Mouse (Mus musculus): ENCODE results near the gene Pcyt2.

Pcyt2 gene

DNA sequence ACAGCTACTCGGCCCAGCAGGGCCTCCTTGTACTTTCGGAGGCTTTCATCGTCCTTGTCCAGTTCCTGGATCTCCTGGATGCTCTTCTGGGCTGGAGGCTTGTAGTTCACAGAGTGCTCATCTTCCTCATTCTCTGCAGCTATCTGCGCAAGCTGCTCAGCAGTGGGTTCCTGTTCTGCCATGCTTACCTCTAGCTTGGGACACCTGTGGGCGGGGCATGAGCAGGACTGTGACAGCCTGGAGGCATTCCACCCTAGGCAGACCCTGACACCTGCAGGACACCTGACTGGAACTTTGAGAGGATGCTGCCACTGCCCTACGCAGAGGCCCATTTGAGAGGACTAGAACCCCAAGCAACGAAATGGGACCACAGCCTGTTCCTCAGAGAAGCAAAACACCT is 37.5 kb downstream of the Pcyt2 start:
- DNase-seq: peak; percentile 39 to 41

DNA sequence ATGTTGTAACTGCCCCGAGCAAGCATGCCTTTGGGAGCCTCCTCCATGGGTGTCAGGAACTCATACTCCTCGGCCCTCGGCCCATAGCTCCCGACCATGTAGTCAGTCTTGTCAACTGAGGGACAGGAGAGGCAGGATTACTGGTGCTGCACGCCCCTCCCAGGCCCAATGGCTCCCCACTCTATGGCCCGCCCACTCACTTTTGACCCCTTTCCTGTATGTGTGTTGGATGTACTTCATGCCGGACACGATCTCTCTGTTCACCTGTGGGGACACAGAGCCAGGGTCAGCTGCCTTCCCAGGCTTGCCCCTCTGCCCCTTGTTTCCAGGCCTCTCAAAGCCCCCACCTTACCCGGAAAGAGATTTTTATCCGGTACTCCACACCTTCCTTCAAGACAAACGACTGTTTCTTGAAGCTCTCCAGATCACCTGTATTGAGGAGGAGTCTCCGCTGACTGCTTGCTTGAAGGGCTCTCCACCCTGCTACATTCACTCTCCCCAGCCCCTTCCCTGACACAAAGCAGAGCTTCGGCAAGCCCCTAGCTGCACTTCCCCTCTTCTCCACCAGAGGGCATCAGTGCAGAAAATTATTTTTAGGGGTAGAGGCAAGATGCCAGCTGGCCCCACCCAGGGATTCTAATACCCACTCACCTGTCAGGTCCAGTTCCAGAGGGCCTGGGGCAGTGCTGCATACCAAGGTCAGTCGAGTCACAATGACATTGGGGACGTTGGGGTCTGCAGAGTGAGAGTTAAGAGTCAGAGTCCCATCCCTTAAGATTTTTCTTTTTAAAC is 38.2 kb downstream of the Pcyt2 start:
- DNase-seq: peak; percentile 89 to 93

DNA sequence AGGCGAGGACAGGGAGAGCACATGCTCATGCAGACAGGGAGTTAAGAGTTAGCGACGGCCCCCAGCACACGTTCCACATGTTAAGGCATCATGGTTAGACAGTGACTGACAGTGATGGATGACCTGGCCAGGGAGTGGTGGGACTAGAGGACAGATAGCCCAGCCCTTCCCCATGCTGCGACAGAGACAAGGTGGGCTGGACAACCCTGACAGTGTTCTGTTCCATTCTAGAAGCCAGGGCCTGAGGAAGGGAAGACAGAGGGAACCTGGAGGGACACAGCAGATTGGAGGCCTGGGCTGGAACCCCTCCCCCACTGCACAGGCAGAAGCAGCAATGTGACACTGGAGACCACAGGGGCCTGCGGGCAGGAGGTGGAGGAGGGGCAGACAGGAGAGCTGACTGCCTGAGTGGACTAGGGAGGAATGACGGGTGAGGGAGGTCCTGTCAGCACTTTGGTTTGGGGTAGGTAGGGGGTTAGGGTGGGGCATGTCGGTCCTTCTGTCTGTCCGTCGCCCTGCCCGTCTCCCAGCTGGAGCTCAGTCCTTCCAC is 39.0 kb downstream of the Pcyt2 start:
- DNase-seq: peak; percentile 22 to 42

DNA sequence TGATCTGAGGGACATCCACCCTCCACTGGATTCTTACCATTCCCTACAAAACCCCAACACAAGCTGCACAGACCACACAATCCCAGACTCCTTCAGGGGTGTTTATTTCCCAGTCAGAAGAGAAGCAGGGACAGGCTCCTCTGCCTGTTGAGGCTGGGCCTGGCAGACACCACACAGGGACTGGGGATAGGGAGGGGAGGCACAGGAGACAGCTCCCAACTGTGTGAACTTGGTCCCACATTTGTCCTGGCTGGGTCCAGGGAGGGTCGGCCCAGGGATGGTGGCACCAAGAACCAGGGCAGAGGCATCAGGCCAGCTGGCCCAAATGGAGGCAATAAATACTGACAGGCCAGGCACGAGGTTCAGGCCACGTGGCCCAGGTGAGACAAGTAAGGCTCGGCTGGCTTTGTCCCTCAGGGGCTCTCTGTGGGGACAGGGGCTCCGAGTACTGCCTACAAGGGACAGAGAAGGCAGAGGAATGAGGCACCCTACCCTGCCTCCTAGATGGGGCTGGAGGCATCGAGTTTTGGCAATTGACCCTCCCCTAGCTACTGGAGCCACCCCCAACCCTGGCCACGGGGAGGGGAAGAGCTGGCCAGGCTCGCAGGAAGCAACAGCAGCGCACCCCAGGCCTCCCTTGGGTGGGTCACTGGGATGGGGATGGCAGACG is 39.6 kb downstream of the Pcyt2 start:
- peak; percentile 25 to 26 for DNase-seq

DNA sequence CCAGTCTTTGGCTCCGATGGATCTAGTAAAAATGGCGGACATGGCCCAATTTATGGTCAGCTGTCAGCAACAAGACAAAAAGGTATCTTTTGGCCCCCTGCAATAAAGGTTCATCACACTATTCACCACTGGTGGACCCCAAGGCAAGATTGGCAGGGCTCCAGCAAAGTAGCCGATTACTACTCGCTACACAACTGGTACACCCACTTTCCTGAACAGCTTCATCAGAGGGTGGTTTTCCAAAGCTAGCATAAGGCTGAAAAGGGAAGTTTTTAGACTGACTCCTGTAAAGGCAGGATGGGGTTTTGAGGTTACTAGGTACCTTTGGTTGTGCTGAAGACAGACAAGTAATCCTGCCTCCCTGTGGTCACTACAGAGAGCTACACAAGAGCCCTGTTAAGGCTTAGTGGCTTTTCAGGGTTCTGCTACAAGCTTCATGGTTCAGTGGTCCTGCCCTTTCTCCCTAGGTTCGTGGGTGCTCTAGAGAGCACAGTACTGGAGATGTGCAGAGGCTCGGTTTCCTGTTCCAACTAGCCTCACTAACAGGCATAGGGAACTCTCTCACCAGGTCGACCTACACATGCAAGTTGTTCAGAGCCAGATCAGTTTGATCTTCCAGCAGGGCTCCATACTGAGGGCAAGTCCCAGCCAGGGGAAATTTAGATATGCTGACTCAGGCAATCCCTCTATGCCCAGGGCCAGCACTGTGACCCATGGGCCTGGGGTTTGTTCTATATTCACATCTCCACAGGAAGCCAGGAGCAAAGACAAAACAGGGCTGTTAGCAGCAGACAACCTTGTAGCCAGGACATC is 40.3 kb downstream of the Pcyt2 start:
- peak; percentile 42 to 63 for DNase-seq

DNA sequence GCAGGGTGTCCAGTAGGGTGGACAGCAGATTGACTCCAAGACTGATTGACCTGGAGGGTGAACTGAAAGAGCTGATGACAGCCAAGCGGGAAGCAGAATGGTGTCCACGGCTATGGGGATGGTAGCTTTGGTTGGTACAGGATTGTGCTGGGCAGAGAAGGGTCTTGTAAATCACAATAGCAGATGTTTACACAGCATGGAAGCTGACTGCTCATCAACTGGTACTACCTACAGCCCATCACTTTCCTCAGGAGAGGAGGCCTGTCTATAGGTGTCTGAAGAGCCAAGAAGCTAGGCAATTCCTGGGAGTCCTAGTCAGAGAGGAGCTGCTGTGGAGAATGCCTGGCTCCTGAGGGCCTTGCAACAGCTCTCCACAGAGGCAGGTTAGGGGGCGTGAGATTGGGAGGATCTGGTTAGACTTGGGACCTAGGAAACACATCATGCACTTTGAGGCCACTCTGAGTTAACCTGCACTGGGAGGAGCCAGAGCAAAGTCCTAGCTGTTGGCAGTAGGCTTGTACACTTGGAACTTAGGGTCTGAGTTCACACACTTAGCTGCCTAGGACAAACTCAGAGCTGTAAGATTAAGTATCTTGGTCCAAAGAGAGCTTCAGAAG is 41.3 kb downstream of the Pcyt2 start:
- DNase-seq: no peak

DNA sequence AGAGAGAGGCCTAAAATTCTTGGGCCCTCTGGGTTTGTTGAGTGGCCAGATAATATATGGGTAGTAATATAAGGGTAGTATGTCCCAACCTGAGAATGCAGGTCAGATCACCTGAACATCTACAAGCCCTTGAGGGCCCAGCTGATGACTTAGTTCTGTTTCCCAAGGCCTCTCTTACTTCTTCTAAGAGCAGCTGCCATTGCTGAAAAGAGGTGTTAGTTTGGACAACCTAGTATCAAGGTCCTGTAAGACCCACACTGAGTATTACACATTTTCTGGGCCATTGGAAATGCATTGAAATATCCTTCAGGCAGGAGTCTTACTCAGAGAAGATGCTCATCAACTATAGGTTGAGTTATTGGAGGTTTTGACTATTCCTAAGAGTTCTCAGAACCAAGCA is 41.8 kb downstream of the Pcyt2 start:
- DNase-seq: no peak

DNA sequence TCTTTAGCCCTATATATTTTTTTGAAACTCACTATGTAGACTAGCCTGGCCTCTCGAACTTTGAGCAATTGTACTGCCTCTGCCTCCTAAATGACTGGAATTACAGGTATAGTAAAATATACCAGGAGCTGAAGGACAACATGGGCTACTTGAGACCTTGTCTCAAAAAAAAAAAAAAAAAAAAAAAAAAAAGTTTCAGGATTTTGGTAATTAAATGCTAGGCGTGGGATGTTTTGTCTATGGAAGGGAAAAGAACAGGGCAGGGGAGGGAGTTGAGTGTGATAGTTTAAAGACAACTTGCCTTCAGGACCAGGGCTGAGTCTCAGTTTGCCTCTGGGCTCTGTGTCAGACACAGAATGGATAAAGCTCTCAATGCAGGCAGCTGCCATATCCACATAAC is 42.7 kb downstream of the Pcyt2 start:
- no peak for DNase-seq

DNA sequence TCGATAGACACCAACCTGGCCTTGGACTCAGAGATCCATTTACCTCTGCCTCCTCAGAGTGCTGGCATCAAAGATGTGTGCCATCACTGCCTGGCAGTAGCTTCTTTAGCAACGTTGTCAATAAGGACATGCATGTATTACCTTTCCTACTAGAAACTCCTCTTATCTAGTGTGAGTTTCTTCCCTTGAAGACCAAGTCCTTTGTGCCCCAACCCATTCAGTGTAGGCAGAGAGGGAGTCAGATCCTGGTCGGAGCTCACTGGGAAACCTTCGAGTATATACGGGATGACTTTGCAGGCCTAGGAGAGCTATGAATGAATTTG is 43.5 kb downstream of the Pcyt2 start:
- no peak for DNase-seq

DNA sequence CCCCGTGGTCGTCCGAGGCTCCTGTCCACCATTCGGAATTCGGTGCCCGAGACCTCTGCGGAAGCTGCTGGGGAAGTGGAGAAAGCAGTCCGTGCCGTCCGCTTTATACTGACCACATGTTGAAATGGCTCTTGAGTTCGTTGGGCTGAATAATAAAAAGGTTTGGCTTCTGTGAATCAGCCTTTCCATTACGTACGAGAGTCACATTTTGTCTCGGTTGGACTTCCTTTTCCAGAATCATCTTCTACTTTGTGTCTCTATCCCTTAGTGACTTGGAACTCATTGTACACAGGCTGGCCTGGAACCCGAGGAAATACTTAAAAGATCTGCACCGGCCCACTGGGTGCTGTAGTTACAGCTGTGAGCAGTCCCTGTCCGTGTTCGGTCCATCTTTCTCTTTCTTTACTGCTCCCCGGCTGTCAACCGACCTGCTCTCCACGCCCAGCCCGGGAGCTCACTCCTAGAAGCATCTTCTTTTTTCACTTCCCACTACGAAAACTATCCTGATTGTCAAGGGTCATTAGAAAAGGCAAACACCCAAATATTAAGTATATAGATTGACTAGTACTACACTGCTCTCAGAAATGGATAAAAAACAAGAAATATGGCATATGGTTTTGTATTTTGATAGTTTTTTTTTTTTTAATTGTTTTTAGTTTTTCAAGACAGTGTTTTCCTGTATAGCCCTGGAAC is 44.0 kb downstream of the Pcyt2 start:
- DNase-seq: no peak

DNA sequence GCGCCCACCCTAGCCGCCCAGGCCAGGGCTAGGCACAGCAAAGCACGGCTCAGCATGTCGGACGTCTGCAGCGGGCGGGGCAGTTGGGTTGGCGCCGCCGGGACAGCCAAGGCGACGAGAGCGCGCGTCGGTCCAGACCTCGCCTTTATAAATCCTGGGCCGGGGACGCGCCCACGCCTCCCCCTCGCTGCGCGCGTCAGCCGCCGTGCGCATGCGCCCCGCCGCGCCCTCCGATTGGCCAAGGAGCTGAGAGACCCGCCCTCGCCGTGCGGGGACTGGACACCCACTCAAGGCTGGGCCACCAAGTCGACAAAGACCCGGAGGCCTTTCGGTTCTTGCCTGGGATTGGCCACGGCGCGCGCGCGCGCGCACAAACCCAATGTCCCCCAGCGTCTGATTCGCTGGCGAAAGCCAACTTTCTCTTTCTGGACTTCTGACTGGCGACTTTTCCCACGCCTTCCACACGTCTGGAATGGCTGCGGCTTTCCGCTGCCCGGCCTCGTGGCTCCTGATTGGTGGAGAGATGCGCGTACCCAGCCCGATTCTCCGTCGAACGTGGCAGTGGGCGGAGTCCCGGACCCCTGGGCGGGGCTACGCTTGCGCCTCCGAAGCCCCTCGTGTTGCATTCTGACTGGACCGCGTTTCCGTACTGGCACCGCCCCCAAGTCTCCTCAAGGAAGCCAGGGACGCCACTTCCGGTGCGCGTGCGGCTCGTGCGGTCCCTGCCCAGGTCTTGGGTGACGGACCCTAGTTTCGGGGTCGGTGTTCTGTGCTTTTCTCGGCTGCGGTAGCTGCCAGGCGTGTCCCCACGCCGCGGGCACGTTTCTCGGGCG is 44.8 kb downstream of the Pcyt2 start, which contains the start of gene P4hb:
Gene P4hb (minus strand): TSS at position 502 of the 833 bp plus-strand sequence.
- peak; percentile 100 for DNase-seq

DNA sequence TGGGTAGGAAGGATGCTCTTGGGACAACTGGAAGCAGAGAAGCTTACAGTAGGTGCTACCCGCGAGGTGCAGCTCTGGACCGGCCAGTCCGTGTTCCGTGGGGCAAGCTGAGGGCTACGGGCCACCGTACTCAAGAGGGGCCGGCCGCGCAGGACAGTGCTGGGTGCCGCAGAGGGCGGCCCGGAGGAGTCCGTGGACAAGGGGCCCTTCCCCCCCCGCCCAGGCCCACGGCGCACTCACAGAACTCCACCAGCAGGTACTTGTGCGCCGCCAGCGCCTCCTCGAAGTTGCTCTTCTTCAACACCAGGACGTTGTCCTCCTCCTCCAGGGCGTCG is 45.4 kb downstream of the Pcyt2 start:
- DNase-seq: peak in 1 of 2 experiments; percentile 41

DNA sequence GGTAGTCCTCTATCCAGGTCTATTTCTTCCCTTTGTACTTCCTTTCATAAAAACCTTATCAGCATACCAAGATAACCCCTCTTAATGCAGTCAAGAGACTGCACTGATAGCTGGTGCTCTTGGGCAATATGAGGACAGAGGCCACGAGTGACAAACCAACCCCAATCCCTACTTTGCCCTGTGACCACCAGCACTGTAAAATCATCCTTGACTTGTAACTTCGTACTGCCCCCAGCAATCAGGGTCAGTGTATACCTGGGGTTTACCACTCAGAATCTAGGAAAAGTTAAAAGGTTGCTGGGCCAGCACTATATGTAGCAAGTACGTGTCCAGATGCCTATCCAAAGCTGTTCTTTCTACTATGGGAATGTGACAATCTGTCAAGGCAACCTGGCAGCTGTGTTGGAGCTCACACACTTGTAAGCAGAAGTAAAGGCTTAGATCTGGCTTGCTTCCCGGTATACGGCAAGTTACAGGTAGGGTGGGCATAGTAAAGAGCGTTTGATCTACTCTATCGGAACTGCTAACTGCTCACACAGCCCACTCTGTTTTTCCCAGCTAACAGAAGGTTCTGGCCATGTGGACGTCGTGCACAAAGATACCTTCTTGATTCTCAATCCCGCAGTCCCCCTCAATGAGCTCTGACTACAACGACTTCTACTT is 45.9 kb downstream of the Pcyt2 start:
- DNase-seq: no peak

DNA sequence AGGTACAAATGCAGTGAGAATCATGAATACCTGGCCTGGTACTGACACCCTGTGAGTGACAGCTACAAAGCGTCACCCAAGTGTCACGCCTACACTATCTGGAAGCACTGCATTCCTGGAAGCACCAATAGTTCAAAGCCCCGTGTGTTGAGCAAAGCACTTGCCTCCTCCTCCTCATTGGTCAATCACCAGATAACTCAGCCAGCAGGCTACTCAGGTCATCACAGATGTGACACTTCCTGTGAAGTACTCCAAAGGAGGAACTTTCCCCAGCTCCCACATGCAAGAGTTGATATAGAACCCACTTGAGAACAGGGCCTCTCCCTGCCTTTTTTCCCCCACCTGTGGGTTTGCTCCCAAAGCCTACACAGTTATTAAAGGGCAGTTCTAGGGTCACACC is 46.6 kb downstream of the Pcyt2 start:
- no peak for DNase-seq

DNA sequence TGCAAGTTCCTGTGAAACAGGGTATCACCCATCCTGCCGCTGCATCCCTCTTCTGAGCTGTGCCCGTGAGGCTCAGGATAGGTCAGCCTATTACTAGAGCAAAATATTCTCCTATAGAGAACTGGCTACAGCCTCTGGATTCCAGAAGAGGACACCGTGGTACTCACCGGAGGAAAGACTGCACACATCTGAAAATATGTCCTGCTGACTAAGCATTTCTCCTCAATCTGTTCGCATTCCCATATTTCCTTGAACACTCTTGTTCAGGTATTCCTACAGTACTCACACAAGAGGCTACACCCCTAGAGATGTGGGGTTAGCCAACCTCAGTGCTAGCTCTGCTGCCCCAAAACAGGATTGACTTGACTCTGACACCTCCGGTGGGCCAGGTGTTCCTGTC is 49.4 kb downstream of the Pcyt2 start:
- no peak for DNase-seq

DNA sequence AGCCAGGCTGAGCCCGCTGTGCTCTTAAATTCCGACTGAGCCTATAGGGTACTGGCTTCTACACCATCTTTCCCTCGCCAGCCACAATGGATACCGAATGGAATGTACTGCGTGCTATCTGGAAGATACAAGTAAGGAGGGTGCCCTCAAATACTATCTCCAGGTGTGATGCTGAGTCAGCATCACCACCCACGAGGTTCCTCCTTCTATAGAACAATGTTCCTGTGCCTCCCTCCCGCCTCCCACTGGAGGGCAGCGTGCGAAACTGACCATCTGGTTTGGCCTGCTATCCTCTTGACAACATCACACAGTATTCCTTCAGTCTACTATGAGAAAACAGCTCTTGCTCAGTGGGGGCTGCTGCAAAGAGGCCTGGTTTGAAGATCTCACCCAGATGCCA is 52.6 kb downstream of the Pcyt2 start:
- no peak for DNase-seq

DNA sequence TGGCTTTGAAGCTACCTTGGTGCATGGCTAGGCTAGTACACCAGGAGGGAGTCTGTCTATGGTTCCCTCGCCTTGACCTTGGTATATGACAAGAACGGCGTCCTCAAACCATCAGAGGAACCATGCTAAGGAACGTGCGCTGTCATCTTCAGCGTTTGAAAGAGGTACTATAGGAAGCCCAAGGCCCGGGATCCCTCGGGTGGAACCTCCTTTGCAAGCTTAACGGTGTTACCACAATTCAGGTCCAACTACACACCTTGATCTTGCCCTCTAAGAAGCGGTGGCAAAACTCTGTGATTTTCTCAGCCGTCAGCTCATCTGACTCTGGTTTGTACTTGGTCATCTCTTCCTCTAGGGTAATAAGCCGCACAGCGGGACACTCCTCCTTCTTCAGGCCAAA is 54.8 kb downstream of the Pcyt2 start:
- DNase-seq: no peak

DNA sequence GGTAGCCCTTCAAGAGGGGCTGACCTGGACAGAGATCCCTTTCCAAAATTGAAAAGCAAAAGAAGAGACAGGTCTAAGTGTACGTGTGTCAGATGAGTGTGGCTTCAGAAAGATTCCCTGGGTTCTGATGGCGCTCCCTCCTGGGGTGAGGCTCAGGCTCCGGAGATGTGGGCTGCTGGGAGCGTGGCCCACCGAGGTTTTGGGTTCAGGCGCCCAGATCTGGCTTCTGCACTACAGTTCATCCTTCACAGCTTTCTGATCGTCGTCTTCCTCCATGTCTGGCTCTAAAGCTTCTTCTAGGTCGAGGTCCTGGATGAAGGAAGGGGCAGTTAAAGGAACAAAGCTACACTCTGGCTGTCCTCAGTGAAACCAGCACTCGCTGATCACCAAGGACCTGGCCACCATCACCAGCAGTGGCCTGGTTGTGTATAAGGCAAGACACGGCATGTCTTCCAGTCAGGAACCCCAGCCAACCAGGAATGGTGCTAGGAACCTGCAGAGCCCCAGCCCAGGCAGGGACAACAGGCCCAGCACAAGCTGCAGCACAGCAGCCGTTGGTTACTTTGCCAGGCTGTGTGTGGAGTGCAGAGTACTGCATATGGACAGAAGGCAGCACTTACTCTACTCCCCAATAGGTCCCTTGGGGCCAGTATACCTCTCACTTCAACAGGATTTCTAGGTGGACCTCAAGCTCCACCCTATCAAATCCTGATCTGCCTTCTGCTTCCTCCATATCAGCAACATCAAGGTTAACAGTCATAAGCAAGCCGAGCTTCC is 56.6 kb downstream of the Pcyt2 start:
- DNase-seq: no peak
